Mouse (Mus musculus): ENCODE results near the gene Rabgap1l.

The Rabgap1l gene

DNA sequence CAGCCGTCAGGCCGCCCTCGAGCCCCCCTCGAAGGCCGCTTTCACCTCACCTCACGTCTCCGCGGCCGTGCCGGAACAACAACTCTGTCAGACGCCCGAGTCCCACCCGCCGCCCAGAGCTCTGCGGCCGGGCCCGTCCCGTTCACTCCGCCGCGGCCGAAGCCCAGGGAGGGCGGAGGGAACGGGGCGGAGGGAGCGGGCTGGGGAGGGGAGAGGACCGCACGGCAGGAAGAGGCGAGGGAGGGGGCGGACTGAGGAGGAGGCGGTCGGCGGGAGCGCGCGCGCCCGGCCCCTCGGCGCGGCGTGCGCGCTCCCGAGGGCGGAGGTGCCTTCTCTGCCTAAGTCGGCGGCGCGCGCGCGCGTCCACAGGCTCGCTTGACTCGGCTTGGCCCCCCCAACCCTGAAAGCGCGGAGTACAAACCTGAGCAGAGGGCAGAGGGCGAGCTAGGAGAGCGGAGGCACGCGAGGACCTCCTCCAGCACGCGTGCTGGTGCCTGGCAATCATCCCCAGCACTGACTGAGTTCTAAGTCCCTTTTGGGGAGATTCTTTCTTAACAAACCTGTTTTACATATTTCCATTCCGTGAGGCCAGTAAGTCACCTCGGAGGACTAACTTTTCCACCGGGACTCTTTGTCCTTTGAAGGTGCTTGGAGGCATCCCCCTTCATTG is at the start of gene Rabgap1l:
Gene Rabgap1l (minus strand): TSS at position 526 of the 670 bp plus-strand sequence.
- no peaks in the 10 kb centered on the region for H3K9me3 ChIP-seq (ENCODE audit: low read length)
- H3K4me3 ChIP-seq (replicated peaks; ENCODE audit: low read length), result peak within 1 kb of the TSS; percentile 94
- H3K27me3 ChIP-seq (ENCODE audit: insufficient read depth, low read length), result peaks cover 13% of the 10 kb centered on the region
- H3K4me1 ChIP-seq (replicated peaks; ENCODE audit: low read depth, low read length), result peaks cover 14% of the 10 kb centered on the region
- TF ChIP-seq CTCF (conservative IDR thresholded peaks at IDR 0.05; ENCODE audit: low read length), result no peak
- TF ChIP-seq POU5F1 (IDR thresholded peaks at IDR 0.05; ENCODE audit: borderline replicate concordance, low read length), result no peak
- TF ChIP-seq NANOG (IDR thresholded peaks at IDR 0.05; ENCODE audit: borderline replicate concordance, low read length), result no peak
- H3K36me3 ChIP-seq (ENCODE audit: insufficient read depth, low read length), result no peaks in the 10 kb centered on the region

DNA sequence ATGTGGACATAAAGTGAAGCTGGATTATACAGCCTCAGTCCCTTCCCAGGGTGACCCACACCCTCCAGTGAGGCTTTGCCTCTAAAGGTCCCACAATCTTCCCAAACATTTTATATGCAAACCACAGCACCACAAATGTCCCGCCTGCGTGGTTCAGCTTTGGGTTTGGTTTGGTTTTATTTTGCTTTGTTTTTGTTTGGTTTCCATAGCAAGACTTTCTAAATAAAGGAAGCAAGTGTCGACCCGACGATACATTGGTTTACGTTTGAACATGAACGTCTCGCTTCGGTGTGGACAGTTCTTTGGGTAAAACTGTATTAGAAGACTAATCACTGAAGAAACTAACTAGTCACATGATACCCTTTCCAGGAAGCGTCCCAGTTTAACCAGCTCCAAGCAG is 49.6 kb upstream of the Rabgap1l start:
- Histone ChIP-seq H3K4me1 (replicated peaks; ENCODE audit: low read depth, low read length) (no peaks in the 10 kb centered on the region), H3K9me3 (ENCODE audit: low read length) (no peaks in the 10 kb centered on the region), H3K4me3 (replicated peaks; ENCODE audit: low read length) (no peak overlapping the region), H3K27me3 (ENCODE audit: insufficient read depth, low read length) (no peaks in the 10 kb centered on the region), H3K36me3 (ENCODE audit: insufficient read depth, low read length) (no peaks in the 10 kb centered on the region)
- TF ChIP-seq POU5F1 (IDR thresholded peaks at IDR 0.05; ENCODE audit: borderline replicate concordance, low read length) (no peak), NANOG (IDR thresholded peaks at IDR 0.05; ENCODE audit: borderline replicate concordance, low read length) (no peak), CTCF (conservative IDR thresholded peaks at IDR 0.05; ENCODE audit: low read length) (no peak)

DNA sequence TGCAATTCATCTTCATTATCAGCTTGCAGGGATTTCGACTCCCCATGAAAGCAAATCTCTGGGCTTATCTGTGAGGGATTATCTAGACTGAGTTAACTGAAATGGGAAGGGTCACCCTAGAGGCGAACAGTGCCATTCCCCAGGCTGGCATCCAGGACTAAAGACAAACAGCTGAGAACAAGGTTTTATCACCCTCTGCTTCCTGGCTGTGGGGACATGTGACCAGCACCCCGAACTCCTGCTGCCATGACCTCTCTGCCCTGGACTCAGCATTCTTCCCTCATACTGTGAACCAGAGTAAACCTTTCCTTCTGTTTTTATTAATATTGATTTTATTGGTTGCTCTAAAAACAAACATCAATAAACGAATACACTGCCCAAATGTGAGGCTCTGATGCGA is 47.6 kb upstream of the Rabgap1l start:
- no peak for TF ChIP-seq CTCF (conservative IDR thresholded peaks at IDR 0.05; ENCODE audit: low read length)
- no peak for TF ChIP-seq POU5F1 (IDR thresholded peaks at IDR 0.05; ENCODE audit: borderline replicate concordance, low read length)
- no peak for TF ChIP-seq NANOG (IDR thresholded peaks at IDR 0.05; ENCODE audit: borderline replicate concordance, low read length)
- Histone ChIP-seq H3K4me3 (replicated peaks; ENCODE audit: low read length) (no peak overlapping the region), H3K4me1 (replicated peaks; ENCODE audit: low read depth, low read length) (no peaks in the 10 kb centered on the region), H3K27me3 (ENCODE audit: insufficient read depth, low read length) (no peaks in the 10 kb centered on the region), H3K36me3 (ENCODE audit: insufficient read depth, low read length) (no peaks in the 10 kb centered on the region), H3K9me3 (ENCODE audit: low read length) (no peaks in the 10 kb centered on the region)

DNA sequence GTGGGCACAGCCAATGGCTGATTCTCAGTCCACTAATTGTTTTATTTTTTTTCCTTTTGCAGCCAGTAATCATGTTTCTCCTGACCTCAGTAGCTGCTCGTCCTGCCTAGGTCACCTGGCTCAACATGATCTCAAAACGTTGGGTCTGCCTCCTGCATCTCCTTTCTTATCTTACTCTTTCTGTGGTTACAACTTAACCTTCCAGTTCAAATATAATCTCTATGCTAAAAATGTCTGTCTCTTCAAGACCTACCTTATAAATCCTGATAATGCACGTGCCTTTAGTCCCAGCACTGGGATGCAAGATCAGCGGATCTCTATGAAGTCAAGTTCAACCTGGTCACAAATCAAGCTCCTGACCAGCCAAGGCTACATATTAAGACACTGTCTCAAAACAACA is 46.1 kb upstream of the Rabgap1l start:
- no peak for TF ChIP-seq NANOG (IDR thresholded peaks at IDR 0.05; ENCODE audit: borderline replicate concordance, low read length)
- no peak for TF ChIP-seq POU5F1 (IDR thresholded peaks at IDR 0.05; ENCODE audit: borderline replicate concordance, low read length)
- no peak for TF ChIP-seq CTCF (conservative IDR thresholded peaks at IDR 0.05; ENCODE audit: low read length)
- no peaks in the 10 kb centered on the region for H3K27me3 ChIP-seq (ENCODE audit: insufficient read depth, low read length)

DNA sequence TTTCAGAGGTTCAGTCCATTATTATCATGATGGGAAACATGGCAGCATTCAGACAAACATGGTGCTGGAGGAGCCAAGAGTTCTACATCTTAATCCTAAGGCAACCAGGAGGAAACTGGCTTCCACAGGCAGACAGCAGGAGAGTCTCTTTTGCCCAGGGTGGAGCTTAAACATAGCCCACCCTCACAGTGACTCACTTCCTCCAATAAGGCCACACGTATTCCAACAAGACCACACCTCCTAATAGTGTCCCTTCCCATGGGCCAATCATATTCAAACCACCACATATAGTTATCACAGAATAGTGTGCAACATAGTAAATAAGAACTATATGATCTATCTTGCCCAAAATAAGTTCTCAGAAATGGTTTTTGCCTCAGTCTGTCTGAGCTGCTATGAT is 41.4 kb upstream of the Rabgap1l start:
- Histone ChIP-seq H3K36me3 (ENCODE audit: insufficient read depth, low read length) (no peaks in the 10 kb centered on the region), H3K27me3 (ENCODE audit: insufficient read depth, low read length) (no peaks in the 10 kb centered on the region), H3K4me3 (replicated peaks; ENCODE audit: low read length) (no peak overlapping the region), H3K4me1 (replicated peaks; ENCODE audit: low read depth, low read length) (no peaks in the 10 kb centered on the region), H3K9me3 (ENCODE audit: low read length) (no peaks in the 10 kb centered on the region)
- TF ChIP-seq POU5F1 (IDR thresholded peaks at IDR 0.05; ENCODE audit: borderline replicate concordance, low read length) (no peak), CTCF (conservative IDR thresholded peaks at IDR 0.05; ENCODE audit: low read length) (no peak), NANOG (IDR thresholded peaks at IDR 0.05; ENCODE audit: borderline replicate concordance, low read length) (no peak)

More for the DNA sequence above, 46.1 kb upstream of the Rabgap1l start:
- H3K4me3 ChIP-seq (replicated peaks; ENCODE audit: low read length), result no peak overlapping the region
- no peaks in the 10 kb centered on the region for H3K4me1 ChIP-seq (replicated peaks; ENCODE audit: low read depth, low read length)
- H3K9me3 ChIP-seq (ENCODE audit: low read length), result no peaks in the 10 kb centered on the region
- H3K36me3 ChIP-seq (ENCODE audit: insufficient read depth, low read length), result no peaks in the 10 kb centered on the region

DNA sequence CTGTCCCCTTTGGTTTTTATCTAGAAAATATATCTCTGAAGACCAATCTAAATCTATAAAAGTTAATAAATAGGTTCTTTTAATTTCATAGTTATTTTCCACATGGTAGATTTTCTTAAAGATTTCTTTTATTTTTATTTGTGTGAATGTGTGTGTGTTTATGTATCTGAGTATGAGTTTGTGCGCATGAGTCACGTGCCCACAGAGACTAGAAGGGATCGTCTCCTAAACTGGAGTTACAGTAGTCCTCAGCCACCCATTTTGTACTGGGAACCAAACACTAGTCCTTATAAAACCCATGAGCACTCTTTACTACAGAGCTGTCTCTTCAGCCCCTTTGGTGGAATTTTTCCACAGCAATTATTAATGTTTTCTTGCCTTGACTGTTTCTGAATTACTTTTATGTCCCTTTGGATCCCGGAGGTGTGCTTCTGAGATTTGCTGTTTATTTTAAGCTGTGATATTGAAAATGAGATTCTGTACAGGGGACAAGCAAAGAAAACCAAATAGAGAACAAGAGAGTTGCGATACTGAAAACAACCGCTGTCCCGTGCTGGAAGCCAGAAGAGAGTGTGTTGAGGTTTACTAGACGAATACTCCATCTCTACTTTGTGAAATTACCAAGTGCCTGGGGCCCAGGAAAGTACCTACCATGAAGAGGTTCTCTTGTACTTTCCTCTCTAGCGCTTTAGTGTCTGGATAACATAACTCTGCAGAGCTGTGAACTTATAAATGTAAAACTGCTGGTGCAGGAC is 39.4 kb upstream of the Rabgap1l start:
- no peaks in the 10 kb centered on the region for H3K4me1 ChIP-seq (replicated peaks; ENCODE audit: low read depth, low read length)
- no peaks in the 10 kb centered on the region for H3K27me3 ChIP-seq (ENCODE audit: insufficient read depth, low read length)
- H3K9me3 ChIP-seq (ENCODE audit: low read length), result no peaks in the 10 kb centered on the region

DNA sequence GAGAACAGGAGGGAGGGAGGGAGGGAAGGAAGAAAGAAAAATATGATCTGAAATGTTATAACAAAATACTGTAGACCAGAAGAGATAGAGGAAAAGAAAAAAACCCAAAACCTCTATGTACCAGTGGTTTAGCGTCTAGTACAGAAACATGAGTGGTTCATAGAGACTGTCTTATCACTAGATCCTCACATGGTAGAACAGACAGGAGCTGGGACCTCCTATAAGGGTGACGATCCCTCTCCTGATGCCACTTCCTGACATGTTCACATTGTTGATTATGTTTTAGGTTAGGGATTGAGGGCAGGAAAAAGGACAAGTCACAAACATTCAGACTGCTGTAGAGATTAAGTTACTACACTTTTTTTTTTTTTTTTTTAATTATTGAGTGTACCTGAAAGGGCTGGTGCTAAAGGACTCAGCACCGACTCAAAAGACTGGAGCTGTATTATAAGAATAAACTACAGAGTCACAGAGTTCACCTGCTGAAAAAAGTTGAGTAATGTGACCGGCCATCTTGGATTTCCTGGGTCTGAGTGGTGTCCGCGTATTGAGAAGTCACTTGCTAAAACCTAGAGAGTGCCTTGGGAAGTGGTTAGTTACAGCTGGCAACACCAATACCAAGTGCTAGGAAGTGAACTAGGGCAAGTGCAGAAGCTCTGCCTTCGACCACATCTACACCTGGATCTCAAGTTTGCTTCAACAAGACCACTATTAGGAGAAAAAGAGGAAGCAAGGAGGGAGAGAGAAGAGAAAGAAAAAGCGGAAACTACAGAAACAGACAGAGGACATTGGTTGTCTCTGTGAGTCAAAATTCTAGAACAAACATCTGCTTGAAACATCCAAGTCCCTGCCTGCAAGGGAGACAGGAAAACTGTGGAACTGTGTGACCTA is 37.8 kb upstream of the Rabgap1l start:
- Histone ChIP-seq H3K4me3 (replicated peaks; ENCODE audit: low read length) (no peak overlapping the region), H3K36me3 (ENCODE audit: insufficient read depth, low read length) (no peaks in the 10 kb centered on the region), H3K27me3 (ENCODE audit: insufficient read depth, low read length) (no peaks in the 10 kb centered on the region), H3K4me1 (replicated peaks; ENCODE audit: low read depth, low read length) (no peaks in the 10 kb centered on the region), H3K9me3 (ENCODE audit: low read length) (no peaks in the 10 kb centered on the region)
- TF ChIP-seq POU5F1 (IDR thresholded peaks at IDR 0.05; ENCODE audit: borderline replicate concordance, low read length) (no peak), NANOG (IDR thresholded peaks at IDR 0.05; ENCODE audit: borderline replicate concordance, low read length) (no peak), CTCF (conservative IDR thresholded peaks at IDR 0.05; ENCODE audit: low read length) (no peak)

More for the DNA sequence above, 39.4 kb upstream of the Rabgap1l start:
- Histone ChIP-seq H3K4me3 (replicated peaks; ENCODE audit: low read length) (no peak overlapping the region), H3K36me3 (ENCODE audit: insufficient read depth, low read length) (no peaks in the 10 kb centered on the region)
- TF ChIP-seq CTCF (conservative IDR thresholded peaks at IDR 0.05; ENCODE audit: low read length) (no peak), NANOG (IDR thresholded peaks at IDR 0.05; ENCODE audit: borderline replicate concordance, low read length) (no peak), POU5F1 (IDR thresholded peaks at IDR 0.05; ENCODE audit: borderline replicate concordance, low read length) (no peak)

DNA sequence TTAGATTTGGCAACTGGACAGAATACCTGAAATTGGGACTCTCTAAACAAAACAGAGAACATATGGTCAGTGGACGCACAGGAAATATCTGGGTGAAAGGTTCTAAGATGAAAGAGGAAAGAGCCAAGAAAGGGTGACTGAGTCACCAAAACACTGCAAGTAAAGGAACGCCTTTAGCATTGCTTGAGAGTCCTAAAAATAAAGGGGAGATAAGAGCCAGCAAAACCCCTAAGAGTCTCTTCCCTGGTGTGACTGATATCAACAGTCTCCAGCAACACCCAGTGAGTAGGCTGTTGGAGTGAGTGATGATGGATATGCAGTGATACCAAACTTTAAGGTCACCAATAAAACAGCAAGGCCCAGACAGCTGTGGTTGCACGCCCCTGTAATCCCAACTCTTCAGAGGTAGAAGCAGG is 32.4 kb upstream of the Rabgap1l start:
- no peaks in the 10 kb centered on the region for H3K27me3 ChIP-seq (ENCODE audit: insufficient read depth, low read length)
- no peaks in the 10 kb centered on the region for H3K4me1 ChIP-seq (replicated peaks; ENCODE audit: low read depth, low read length)
- H3K36me3 ChIP-seq (ENCODE audit: insufficient read depth, low read length), result no peaks in the 10 kb centered on the region
- TF ChIP-seq POU5F1 (IDR thresholded peaks at IDR 0.05; ENCODE audit: borderline replicate concordance, low read length) (no peak), NANOG (IDR thresholded peaks at IDR 0.05; ENCODE audit: borderline replicate concordance, low read length) (no peak), CTCF (conservative IDR thresholded peaks at IDR 0.05; ENCODE audit: low read length) (no peak)
- H3K9me3 ChIP-seq (ENCODE audit: low read length), result no peaks in the 10 kb centered on the region
- no peak overlapping the region for H3K4me3 ChIP-seq (replicated peaks; ENCODE audit: low read length)

Measured in E14TG2a.4 (cell line).